Mouse (Mus musculus): ENCODE data around the gene Lmntd2. TPM values are rescaled to one million over a fixed set of nuclear protein-coding genes. Genes with fewer than 3 reads are reported as not detected.
"Not testable (repeated sequence)": the region's sequence is repeated elsewhere in the genome, so short reads cannot be mapped to it uniquely, and the experiment has no call there.

Lmntd2 gene
- polyA plus RNA-seq (2015; fragmentation: Nextera tagmentation; extraction: Ambion mirVana), result 0.80 and 0.84 TPM in 2 replicates

- Histone ChIP-seq H3K27me3 (ENCODE audit: control insufficient read depth, insufficient read depth, low read depth, low read length) (no peaks in the 10 kb centered on the region), H3K9ac (ENCODE audit: low read depth, low read length) (peak within 1 kb of the TSS; percentile 67), H3K27ac (ENCODE audit: low read length) (peak within 1 kb of the TSS; percentile 94), H3K9me3 (replicated peaks; ENCODE audit: control insufficient read depth, low read length) (no peaks in the 10 kb centered on the region), H3K36me3 (ENCODE audit: control insufficient read depth, insufficient read depth) (peaks cover 2% of the 10 kb centered on the region; the same call in 1 of the 2 replicates), H3K4me1 (ENCODE audit: control insufficient read depth, low read depth, low read length) (peaks cover 75% of the 10 kb centered on the region), H3K4me2 (ENCODE audit: low read depth, low read length) (peak within 1 kb of the TSS; percentile 100), H3K4me3 (ENCODE audit: low read depth, low read length) (peak within 1 kb of the TSS; percentile 80)
- ATAC-seq (ENCODE audit: low read depth), result no peak
- WGBS (ENCODE audit: insufficient replicate concordance), result 83% methylated on average over 11 of the region's 11 CpGs
Observed at GRCm38 (mm10) chr7:141213605-141214235, at the start of gene Lmntd2. Gene Lmntd2, minus strand, starts transcription at chr7:141214080.

GRCm38 (mm10) chr7:141263640-141264039, 49.8 kb upstream of the Lmntd2 start:
- Histone ChIP-seq H3K27ac (ENCODE audit: low read length) (no peak overlapping the region), H3K4me3 (ENCODE audit: low read depth, low read length) (no peak overlapping the region), H3K27me3 (ENCODE audit: control insufficient read depth, insufficient read depth, low read depth, low read length) (peaks cover 1% of the 10 kb centered on the region; the same call in 1 of the 2 replicates), H3K9ac (ENCODE audit: low read depth, low read length) (no peak overlapping the region), H3K4me1 (ENCODE audit: control insufficient read depth, low read depth, low read length) (peaks cover 17% of the 10 kb centered on the region), H3K36me3 (ENCODE audit: control insufficient read depth, insufficient read depth) (peaks cover 50% of the 10 kb centered on the region), H3K4me2 (ENCODE audit: low read depth, low read length) (no peak overlapping the region), H3K9me3 (replicated peaks; ENCODE audit: control insufficient read depth, low read length) (no peaks in the 10 kb centered on the region)
- ATAC-seq (ENCODE audit: low read depth), result no peak
- 88% methylated on average over 13 of the region's 13 CpGs for WGBS (ENCODE audit: insufficient replicate concordance)

GRCm38 (mm10) chr7:141261480-141261879, 47.6 kb upstream of the Lmntd2 start:
- H3K4me3 ChIP-seq (ENCODE audit: low read depth, low read length), result no peak overlapping the region
- H3K9me3 ChIP-seq (replicated peaks; ENCODE audit: control insufficient read depth, low read length), result no peaks in the 10 kb centered on the region
- H3K9ac ChIP-seq (ENCODE audit: low read depth, low read length), result no peak overlapping the region
- H3K27ac ChIP-seq (ENCODE audit: low read length), result no peak overlapping the region
- H3K36me3 ChIP-seq (ENCODE audit: control insufficient read depth, insufficient read depth), result peaks cover 71% of the 10 kb centered on the region
- no peak for ATAC-seq (ENCODE audit: low read depth)
- H3K4me1 ChIP-seq (ENCODE audit: control insufficient read depth, low read depth, low read length), result peaks cover 15% of the 10 kb centered on the region
- no peaks in the 10 kb centered on the region for H3K27me3 ChIP-seq (ENCODE audit: control insufficient read depth, insufficient read depth, low read depth, low read length)
- 88% methylated on average over 3 of the region's 3 CpGs for WGBS (ENCODE audit: insufficient replicate concordance)
- no peak overlapping the region for H3K4me2 ChIP-seq (ENCODE audit: low read depth, low read length)

GRCm38 (mm10) chr7:141256159-141256558, 42.3 kb upstream of the Lmntd2 start:
- WGBS (ENCODE audit: insufficient replicate concordance), result 76% methylated on average over 10 of the region's 10 CpGs
- no peak for ATAC-seq (ENCODE audit: low read depth)
- no peaks in the 10 kb centered on the region for H3K9me3 ChIP-seq (replicated peaks; ENCODE audit: control insufficient read depth, low read length)
- H3K27me3 ChIP-seq (ENCODE audit: control insufficient read depth, insufficient read depth, low read depth, low read length), result no peaks in the 10 kb centered on the region
- no peak overlapping the region for H3K9ac ChIP-seq (ENCODE audit: low read depth, low read length)
- no peak overlapping the region for H3K4me2 ChIP-seq (ENCODE audit: low read depth, low read length)
- H3K36me3 ChIP-seq (ENCODE audit: control insufficient read depth, insufficient read depth), result peaks cover 66% of the 10 kb centered on the region
- no peak overlapping the region for H3K4me3 ChIP-seq (ENCODE audit: low read depth, low read length)
- no peaks in the 10 kb centered on the region; the same call in 1 of the 2 replicates for H3K4me1 ChIP-seq (ENCODE audit: control insufficient read depth, low read depth, low read length)
- H3K27ac ChIP-seq (ENCODE audit: low read length), result no peak overlapping the region

DNA sequence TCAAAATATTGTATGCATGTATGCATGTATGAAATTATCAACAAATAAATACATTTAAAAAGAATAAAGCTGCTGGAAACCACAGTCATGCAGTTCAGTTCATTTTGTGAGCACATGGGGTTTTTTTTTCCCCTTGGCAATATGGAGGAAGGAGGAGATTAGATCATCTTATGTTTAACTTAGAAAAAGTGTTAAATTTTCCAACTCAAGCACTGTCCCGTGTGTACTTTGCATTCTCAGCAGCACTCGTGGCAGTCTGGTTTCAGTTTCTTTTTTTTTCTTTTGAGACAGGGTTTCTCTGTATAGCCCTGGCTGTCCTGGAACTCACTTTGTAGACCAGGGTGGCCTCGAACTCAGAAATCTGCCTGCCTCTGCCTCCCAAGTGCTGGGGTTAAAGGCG, 36.6 kb upstream of the Lmntd2 start:
- not testable (repeated sequence) for H3K27me3 ChIP-seq (ENCODE audit: control insufficient read depth, insufficient read depth, low read depth, low read length); H3K4me1 ChIP-seq (ENCODE audit: control insufficient read depth, low read depth, low read length); H3K4me2 ChIP-seq (ENCODE audit: low read depth, low read length); ATAC-seq (ENCODE audit: low read depth); H3K4me3 ChIP-seq (ENCODE audit: low read depth, low read length); H3K27ac ChIP-seq (ENCODE audit: low read length); H3K9me3 ChIP-seq (replicated peaks; ENCODE audit: control insufficient read depth, low read length); H3K9ac ChIP-seq (ENCODE audit: low read depth, low read length)
- H3K36me3 ChIP-seq (ENCODE audit: control insufficient read depth, insufficient read depth), result peaks cover 38% of the 10 kb centered on the region
- 77% methylated on average over 4 of the region's 4 CpGs for WGBS (ENCODE audit: insufficient replicate concordance)

- Histone ChIP-seq H3K4me2 (ENCODE audit: low read depth, low read length) (no peak overlapping the region), H3K9ac (ENCODE audit: low read depth, low read length) (no peak overlapping the region), H3K27me3 (ENCODE audit: control insufficient read depth, insufficient read depth, low read depth, low read length) (no peaks in the 10 kb centered on the region), H3K4me3 (ENCODE audit: low read depth, low read length) (no peak overlapping the region), H3K36me3 (ENCODE audit: control insufficient read depth, insufficient read depth) (peaks cover 47% of the 10 kb centered on the region), H3K4me1 (ENCODE audit: control insufficient read depth, low read depth, low read length) (peaks cover 24% of the 10 kb centered on the region), H3K9me3 (replicated peaks; ENCODE audit: control insufficient read depth, low read length) (no peaks in the 10 kb centered on the region), H3K27ac (ENCODE audit: low read length) (no peak overlapping the region)
- no peak for ATAC-seq (ENCODE audit: low read depth)
- 81% methylated on average over 9 of the region's 10 CpGs for WGBS (ENCODE audit: insufficient replicate concordance)
Observed at GRCm38 (mm10) chr7:141231551-141231950, 17.7 kb upstream of the Lmntd2 start.

DNA sequence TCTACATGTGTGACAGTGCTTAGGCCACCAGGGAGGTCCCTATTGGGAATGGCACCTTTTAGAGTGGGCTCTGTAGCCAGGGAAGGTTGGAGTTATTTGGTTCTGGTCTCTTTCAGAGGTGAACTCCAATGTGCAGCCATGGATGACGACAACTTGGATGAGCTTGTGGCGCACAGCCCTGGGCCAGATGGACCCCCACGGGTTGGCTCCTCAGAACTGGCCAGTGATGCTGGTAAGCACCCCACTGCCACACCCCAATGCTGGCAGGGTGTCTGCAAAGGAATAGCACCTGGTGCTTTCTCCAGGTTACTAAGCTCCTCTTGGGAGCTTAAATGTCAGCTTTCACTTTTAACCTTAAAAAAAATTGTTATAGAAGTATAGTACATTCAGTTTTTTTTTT, 17.2 kb upstream of the Lmntd2 start:
- H3K36me3 ChIP-seq (ENCODE audit: control insufficient read depth, insufficient read depth), result peaks cover 47% of the 10 kb centered on the region
- H3K4me3 ChIP-seq (ENCODE audit: low read depth, low read length), result no peak overlapping the region
- peaks cover 24% of the 10 kb centered on the region for H3K4me1 ChIP-seq (ENCODE audit: control insufficient read depth, low read depth, low read length)
- H3K27ac ChIP-seq (ENCODE audit: low read length), result no peak overlapping the region
- no peak overlapping the region for H3K4me2 ChIP-seq (ENCODE audit: low read depth, low read length)
- no peak for ATAC-seq (ENCODE audit: low read depth)
- H3K27me3 ChIP-seq (ENCODE audit: control insufficient read depth, insufficient read depth, low read depth, low read length), result no peaks in the 10 kb centered on the region
- 87% methylated on average over 3 of the region's 3 CpGs for WGBS (ENCODE audit: insufficient replicate concordance)
- H3K9ac ChIP-seq (ENCODE audit: low read depth, low read length), result no peak overlapping the region
- H3K9me3 ChIP-seq (replicated peaks; ENCODE audit: control insufficient read depth, low read length), result no peaks in the 10 kb centered on the region

- Histone ChIP-seq H3K4me2 (ENCODE audit: low read depth, low read length) (peak overlapping the region; percentile 85), H3K4me1 (ENCODE audit: control insufficient read depth, low read depth, low read length) (peaks cover 24% of the 10 kb centered on the region), H3K9me3 (replicated peaks; ENCODE audit: control insufficient read depth, low read length) (no peaks in the 10 kb centered on the region), H3K4me3 (ENCODE audit: low read depth, low read length) (0 out of 2 replicates have a peak overlapping the region, but pooled peaks have one; percentile 2), H3K27me3 (ENCODE audit: control insufficient read depth, insufficient read depth, low read depth, low read length) (no peaks in the 10 kb centered on the region), H3K9ac (ENCODE audit: low read depth, low read length) (peak overlapping the region; percentile 13; the same call in 1 of the 2 replicates), H3K27ac (ENCODE audit: low read length) (no peak overlapping the region), H3K36me3 (ENCODE audit: control insufficient read depth, insufficient read depth) (peaks cover 43% of the 10 kb centered on the region)
- no peak for ATAC-seq (ENCODE audit: low read depth)
- 82% methylated on average over 4 of the region's 4 CpGs for WGBS (ENCODE audit: insufficient replicate concordance)
Observed at GRCm38 (mm10) chr7:141230570-141230969, 16.7 kb upstream of the Lmntd2 start.

- Histone ChIP-seq H3K4me1 (ENCODE audit: control insufficient read depth, low read depth, low read length) (peaks cover 24% of the 10 kb centered on the region), H3K27ac (ENCODE audit: low read length) (0 out of 2 replicates have a peak overlapping the region, but pooled peaks have one; percentile 91), H3K36me3 (ENCODE audit: control insufficient read depth, insufficient read depth) (peaks cover 36% of the 10 kb centered on the region), H3K9ac (ENCODE audit: low read depth, low read length) (peak overlapping the region; percentile 93), H3K27me3 (ENCODE audit: control insufficient read depth, insufficient read depth, low read depth, low read length) (no peaks in the 10 kb centered on the region), H3K4me3 (ENCODE audit: low read depth, low read length) (peak overlapping the region; percentile 84), H3K9me3 (replicated peaks; ENCODE audit: control insufficient read depth, low read length) (no peaks in the 10 kb centered on the region), H3K4me2 (ENCODE audit: low read depth, low read length) (peak overlapping the region; percentile 85)
- ATAC-seq (ENCODE audit: low read depth), result no peak
- 30% methylated on average over 6 of the region's 6 CpGs for WGBS (ENCODE audit: insufficient replicate concordance)
Observed at GRCm38 (mm10) chr7:141229702-141230101, 15.8 kb upstream of the Lmntd2 start.

All from liver, embryonic 16.5 days (tissue).